Mouse (Mus musculus): ENCODE data around the gene Plekhg4. TPM values are rescaled to one million over a fixed set of nuclear protein-coding genes. Genes with fewer than 3 reads are reported as not detected.

The Plekhg4 gene
- total RNA-seq, 2 experiments from 2014 or later, result 3.7 to 4.5 TPM

DNA sequence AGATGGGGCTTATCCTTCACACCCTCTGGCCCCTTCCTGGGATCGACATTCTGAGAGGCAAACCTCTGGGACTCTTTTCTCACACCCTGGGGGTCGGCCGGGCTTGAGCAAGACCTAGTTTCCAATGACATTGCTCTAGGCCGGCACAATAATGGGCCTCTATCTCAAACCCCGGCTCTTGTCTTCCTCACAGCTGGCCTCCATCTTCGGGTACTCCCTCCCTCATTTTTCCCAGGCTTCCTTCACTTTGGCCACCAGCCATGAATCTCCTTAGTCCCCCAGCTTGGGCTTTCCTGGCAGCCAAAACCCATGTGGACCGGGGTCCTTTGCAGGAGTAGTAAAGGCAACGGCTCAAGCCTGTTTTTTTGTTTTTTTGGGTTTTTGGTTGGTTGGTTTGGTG lies 31.7 kb upstream of the Plekhg4 start:
- no peak for TF ChIP-seq CTCF (IDR thresholded peaks at IDR 0.05)
- no peak overlapping the region for H3K27ac ChIP-seq
- H3K4me3 ChIP-seq, result no peak overlapping the region
- DNase-seq (ENCODE audit: extremely low spot score in 1 of 2, low spot score in 2 of 2), result no peak
- intact Hi-C loops (cut with DNase I), result loop anchor here (2.0 kb wide), 1 partner anchor 15 kb away; the partner anchor contains the start of genes Lrrc29 and Tmem208

DNA sequence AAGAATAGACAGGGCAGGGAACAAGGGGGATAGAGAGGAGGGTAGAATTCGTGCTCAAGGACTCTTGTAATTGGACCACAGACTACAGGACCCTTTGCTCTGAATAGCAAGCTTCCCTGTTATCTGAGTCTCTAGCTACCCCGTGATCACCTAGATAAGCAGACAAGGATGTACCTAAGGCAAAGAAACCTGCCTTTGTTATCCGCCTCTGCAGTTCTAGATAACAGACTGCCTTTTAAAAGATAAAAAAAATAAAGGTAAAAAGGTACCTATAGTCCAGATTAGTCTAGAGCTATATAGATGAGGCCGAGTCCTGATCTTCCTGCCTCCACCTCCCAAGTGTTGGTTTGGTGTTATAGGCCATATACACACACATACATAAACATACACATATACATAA lies 30.3 kb upstream of the Plekhg4 start:
- intact Hi-C loops (cut with DNase I), result no loop called here
- no peak for DNase-seq (ENCODE audit: extremely low spot score in 1 of 2, low spot score in 2 of 2)
- H3K27ac ChIP-seq, result no peak overlapping the region
- H3K4me3 ChIP-seq, result no peak overlapping the region
- no peak for TF ChIP-seq CTCF (IDR thresholded peaks at IDR 0.05)

DNA sequence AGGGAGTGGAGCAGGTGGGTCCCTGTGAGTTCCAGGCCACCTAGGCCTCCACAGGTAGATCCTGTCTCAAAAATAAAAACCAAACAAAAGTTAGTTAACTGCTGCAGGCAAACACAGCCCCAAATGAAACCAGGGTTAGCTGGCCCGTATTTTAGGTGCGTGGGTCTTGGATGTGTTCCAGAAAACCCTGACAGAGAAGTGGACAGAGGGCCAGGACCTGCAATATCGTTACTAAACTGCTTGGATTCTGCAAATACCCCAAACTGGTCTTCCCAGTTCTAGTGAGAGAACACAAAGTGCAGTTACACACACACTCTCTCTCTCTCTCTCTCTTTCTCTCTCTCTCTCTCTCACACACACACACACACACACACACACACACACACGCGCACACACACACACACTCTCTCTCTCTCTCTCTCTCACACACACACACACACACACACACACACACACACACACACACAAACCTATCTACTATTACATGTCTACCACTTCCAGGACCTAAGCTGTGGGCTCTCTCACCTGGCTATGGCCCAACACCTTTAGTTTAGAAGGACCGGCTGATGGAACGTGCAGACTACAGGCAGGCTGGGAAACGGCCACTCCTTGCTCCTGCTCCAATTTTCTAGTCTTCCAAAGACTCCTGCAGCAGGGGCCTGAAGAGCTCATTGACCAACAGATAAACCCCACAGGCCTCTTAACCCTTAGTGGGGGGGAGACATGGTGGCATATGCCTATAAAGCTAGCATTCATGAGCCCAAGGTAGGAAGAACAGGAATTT lies 29.1 kb upstream of the Plekhg4 start:
- Histone ChIP-seq H3K27ac (no peak overlapping the region), H3K4me3 (no peak overlapping the region)
- intact Hi-C loops (cut with DNase I), result no loop called here
- no peak for DNase-seq (ENCODE audit: extremely low spot score in 1 of 2, low spot score in 2 of 2)
- TF ChIP-seq CTCF (IDR thresholded peaks at IDR 0.05), result no peak

DNA sequence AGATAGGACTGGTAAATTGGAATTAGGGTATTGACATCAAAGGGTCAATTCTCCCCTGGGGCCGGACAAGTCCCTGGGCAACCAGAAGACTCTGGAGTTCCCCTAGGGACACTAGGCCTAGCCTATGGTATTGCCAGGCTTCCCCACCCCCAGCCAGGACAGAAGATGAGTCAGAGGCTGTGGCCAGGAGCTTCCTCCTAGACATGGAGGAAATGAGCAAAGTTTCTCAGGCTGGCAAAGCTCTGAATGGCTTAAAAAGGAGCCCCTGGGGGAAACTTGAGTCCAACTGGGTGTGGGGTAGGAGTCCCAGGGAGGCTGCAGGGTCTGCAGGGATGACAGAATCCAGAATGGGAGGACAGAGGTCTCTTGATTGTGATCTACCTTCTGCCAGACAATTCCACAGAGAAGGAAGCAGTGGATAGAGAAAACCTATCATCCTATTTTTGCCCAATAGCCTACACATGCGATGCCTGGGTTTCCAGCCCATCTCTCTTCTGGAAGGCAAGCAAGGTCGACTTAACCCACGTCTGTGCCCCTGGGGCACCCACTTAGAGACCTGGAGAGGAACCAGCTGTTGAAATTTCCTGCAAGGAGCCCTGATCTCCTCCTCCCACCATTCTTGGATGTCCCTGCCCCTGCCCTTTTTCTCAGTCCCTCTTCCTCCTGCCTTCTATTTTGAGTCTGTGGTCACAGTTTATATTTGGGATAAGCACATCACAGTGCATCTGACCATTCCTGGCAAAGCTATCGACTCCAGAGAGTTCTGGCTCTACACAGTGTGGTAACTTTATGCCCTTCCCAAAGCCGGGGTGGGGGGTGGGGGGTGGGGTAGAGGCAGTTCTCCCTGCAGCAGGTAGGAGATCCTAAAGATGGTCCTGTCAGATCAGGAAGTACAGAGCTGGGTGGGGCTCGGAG lies 27.8 kb upstream of the Plekhg4 start:
- no peak for DNase-seq (ENCODE audit: extremely low spot score in 1 of 2, low spot score in 2 of 2)
- no peak for TF ChIP-seq CTCF (IDR thresholded peaks at IDR 0.05)
- Histone ChIP-seq H3K27ac (no peak overlapping the region), H3K4me3 (no peak overlapping the region)
- intact Hi-C loops (cut with DNase I), result no loop called here

DNA sequence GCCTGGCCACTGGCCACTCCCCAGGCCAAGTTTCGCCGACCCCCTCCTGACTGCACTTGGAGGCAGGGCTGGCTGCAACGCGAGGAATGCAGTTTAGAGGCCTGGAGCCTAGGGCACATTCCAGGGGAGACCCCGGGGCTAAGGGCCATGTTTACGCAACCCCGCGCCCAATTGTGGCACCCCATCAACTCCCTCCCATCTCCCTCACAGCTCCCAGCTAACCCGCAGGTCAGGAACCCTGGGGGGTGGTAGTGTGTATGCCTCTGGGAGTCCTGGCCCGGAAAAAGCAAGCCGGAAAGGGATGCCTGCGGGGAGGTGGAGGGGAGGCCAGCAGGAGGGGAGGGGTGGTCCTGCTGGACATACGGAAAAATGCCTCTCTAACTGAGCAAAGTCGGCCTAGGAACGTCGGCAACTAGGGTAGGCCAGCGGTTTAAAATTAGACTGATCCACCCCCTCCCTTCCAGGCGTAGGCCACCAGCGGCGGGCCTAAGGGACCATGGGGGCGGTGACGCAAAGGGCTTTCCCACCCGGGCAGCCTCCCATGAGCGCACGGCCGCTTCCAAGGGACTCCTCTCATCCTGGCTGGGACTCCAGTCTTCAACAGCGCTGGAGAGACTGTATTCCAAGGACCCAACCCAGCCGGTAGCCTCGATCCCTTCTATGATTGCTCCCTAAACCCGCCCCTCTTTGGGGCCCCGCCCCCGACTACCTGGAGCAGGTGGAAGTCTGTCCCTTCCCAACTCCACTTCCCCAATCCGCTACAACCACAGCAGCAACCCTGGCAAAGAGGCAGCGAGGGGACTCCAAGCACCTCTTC lies 26.3 kb upstream of the Plekhg4 start:
- peak; percentile 42 to 51 for DNase-seq (ENCODE audit: extremely low spot score in 1 of 2, low spot score in 2 of 2)
- intact Hi-C loops (cut with DNase I), result no loop called here

DNA sequence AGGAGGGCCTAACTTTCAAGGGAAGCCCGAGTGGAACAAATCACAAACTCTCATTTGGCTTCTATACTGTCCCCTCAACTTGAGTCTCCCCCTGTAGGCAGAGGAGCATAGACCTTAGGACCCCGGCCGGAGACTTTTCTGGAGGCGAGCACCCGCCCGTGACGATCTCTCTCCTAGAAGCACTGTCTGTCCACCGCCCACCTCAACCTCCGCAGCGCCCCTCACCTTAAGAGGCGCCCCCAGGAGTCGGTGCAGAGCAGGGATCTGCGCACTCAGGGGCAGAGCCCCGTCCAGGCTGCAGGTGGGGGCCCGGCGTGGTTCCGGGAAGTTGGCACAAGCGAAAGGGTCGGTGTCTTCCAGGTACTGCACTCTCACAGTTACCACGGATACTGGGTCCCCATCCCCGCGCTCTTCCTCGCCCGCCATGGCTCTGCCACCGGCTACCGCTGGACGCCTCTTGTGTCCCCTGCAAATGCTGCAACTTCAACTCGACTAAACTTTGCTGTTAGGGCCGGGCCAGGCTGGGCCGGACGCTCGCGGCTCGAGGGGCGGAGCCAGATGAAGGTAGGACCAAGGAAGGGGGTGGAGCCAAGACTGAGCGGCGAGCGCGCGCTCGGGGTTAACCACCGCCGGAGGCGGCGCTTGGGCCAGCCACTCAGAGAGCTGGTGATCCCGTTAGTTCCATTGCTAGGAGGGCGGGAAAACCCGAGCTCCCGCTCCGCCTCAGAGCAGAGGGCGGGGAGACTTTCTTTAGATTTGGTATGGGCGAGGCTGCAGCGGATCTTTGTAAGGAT lies 25.4 kb upstream of the Plekhg4 start, which contains the start of gene Fhod1:
Gene Fhod1, minus strand, starts transcription at position 526 of the 794 bp plus-strand sequence.
- H3K27ac ChIP-seq, result peak within 1 kb of the TSS; percentile 81
- DNase-seq (ENCODE audit: extremely low spot score in 1 of 2, low spot score in 2 of 2), result peak; percentile 82 to 89
- peak within 1 kb of the TSS; percentile 72 for H3K4me3 ChIP-seq
- intact Hi-C loops (cut with DNase I), result no loop called here
- TF ChIP-seq CTCF (IDR thresholded peaks at IDR 0.05), result no peak; the same call in none of the 2 replicates

More for the DNA sequence above, 26.3 kb upstream of the Plekhg4 start:
- H3K27ac ChIP-seq, result peak overlapping the region; percentile 67; the same call in 1 of the 2 replicates
- no peak for TF ChIP-seq CTCF (IDR thresholded peaks at IDR 0.05)
- peak overlapping the region; percentile 72 for H3K4me3 ChIP-seq

DNA sequence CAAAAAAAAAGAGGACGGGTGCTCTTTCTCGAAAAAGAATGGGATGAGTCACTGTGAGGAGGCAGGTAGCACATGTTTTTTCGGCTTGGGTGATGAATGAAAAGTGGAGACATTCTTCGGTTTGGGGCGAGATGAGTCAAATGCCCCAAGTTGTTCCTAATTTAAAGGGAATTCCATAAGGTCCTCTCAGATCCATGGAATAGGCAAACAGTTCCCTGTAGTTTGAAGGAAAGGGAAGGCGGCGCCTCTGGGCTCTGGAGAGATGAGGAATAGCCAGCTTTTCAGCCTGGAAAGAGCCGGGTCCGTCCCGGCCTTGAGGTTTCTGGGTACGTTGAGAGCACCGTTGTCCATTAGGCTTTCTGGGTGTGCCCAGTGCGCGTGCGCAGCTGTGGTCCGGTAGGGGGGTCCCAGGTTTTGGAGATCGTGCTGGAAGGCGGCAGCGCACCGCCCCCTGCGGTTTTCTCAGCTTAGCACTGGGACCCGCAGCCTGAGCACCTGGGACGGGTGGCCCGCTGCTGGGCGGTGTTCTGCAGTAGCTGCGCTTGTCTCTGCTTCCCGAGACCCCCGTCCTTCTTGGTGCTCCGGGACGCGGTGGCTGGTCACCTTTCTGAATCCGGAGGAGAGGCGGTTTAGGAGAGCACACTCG lies 24.5 kb upstream of the Plekhg4 start, which contains the start of gene Slc9a5:
Gene Slc9a5, plus strand, starts transcription at position 394 of the 646 bp plus-strand sequence.
- Histone ChIP-seq H3K4me3 (peak within 1 kb of the TSS; percentile 72), H3K27ac (peak within 1 kb of the TSS; percentile 81)
- DNase-seq (ENCODE audit: extremely low spot score in 1 of 2, low spot score in 2 of 2), result peak; percentile 52 to 61
- TF ChIP-seq CTCF (IDR thresholded peaks at IDR 0.05), result peak; percentile 11; the same call in 1 of the 2 replicates
- intact Hi-C loops (cut with DNase I), result no loop called here

DNA sequence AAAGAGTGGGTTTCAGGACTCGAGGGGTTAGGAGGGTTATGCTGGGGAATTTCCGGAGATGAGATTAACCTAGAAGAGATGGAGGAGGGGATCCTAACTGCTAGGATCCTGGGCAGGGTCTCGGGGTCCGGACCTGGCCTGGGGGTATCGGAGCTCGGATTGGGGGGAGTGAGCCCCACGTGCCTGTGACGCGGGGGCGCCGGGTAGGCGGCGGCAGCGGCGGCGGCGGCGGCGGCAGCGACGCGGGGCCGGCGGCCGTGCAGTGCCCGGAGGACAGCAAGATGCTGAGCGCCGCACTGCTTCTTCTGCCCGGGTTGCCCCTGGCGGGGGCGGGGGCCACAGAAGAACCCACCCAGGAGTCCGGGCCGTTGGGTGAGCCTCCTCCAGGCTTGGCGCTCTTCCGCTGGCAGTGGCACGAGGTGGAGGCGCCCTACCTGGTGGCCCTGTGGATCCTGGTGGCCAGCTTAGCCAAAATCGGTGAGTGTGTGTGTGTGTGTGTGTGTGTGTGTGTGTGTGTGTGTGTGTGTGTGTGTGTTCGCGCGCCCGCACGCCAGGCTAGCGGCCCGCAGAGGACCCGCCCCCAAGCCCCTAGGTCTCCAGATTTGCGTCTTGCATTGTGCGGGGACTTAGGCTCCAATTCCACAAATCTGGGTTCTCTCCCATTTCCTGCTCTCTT lies 23.8 kb upstream of the Plekhg4 start:
- TF ChIP-seq CTCF (IDR thresholded peaks at IDR 0.05), result no peak
- peak overlapping the region; percentile 72 for H3K4me3 ChIP-seq
- intact Hi-C loops (cut with DNase I), result no loop called here
- peak; percentile 50 to 58 for DNase-seq (ENCODE audit: extremely low spot score in 1 of 2, low spot score in 2 of 2)
- peak overlapping the region; percentile 81 for H3K27ac ChIP-seq

DNA sequence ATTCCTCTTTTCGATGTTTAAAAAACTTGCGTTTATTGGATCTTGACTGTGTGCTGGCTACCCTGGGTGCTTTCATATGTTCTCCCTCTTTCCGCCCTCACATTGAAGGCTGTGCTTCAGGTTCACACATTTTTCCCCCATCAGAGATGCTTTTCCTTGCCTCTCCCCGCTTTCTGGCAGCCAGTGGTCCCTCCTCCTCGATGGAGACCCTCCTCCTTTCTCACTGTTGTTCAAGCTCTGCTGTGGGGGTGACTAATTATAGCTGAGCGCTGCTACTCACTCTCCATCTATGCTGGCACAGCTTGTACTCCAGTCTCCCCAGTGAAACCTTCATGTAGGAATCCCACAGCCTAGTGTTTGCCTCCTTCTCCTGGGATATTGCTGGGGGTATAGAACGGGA lies 22.9 kb upstream of the Plekhg4 start:
- intact Hi-C loops (cut with DNase I), result no loop called here
- TF ChIP-seq CTCF (IDR thresholded peaks at IDR 0.05), result no peak
- DNase-seq (ENCODE audit: extremely low spot score in 1 of 2, low spot score in 2 of 2), result no peak
- peak overlapping the region; percentile 72 for H3K4me3 ChIP-seq
- H3K27ac ChIP-seq, result no peak overlapping the region; the same call in 1 of the 2 replicates
